Mouse (Mus musculus): ENCODE results near the gene Olfr720.

Olfr720 gene

GRCm38 (mm10) chr14:14186738-14187137 lies at the start of gene Olfr720:
TSS of gene Olfr720 (minus strand) at chr14:14186838.
- DNase-seq = no peak
